Mouse (Mus musculus) spleen, adult 18-20 months (tissue): ENCODE data around the gene Arhgap24.

Experiments
- DNase-seq, 2 experiments: peaks; one replicate each; pipeline ENCODE4 v3.0.0; 2022; ENCODE audit warnings: mixed read lengths in 2 of 2

The Arhgap24 gene

DNA sequence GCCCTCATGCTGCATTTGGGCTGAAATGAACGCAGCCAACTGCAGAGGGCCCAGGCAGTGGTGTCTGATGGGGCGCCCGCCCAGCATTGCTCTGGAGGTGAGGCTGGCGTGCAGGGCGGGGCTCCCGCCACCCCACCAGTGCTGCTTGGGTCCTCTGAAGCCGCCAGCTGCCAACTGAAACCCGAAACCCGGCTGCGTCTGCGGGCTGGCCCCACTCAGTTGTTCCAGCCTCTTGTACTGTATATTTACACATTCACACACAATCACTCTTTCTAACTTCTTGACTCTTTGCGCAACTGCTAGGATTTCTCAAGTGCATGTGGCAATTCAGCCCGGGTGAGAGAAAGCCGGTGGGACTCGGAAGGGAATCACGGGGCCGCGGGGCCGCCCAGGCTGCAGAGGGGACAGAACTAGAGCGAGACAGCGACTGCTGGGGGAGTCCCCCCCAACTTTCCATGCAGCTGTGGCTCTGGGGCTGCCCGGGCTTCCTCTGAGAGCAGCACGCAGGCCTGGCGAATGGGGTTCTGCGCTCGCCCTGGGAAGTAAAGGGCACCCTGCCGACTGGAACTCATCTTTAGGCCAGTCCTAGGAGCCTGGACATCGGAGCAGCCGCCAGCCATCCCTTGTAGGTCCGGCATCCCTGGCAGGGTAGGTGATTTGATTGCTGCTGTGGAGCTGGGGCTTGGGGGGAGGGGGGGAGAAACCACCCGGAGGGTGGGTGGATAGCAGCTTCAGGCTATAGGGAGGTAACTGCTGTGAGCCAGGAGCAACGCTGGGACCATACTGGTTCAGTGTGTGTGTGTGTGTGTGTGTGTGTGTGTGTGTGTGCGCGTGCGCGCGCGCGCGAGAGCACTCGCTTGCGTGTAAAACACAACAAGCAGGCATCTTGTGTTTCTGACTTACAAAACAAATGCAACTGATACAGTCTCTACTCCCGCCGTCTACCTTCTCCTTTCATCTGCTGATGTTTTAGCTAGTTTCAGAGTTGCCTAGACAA, at the start of gene Arhgap24:
Gene Arhgap24 (plus strand): TSS at position 177 of the 997 bp plus-strand sequence.
- DNase-seq, result peak; percentile 73 to 74

DNA sequence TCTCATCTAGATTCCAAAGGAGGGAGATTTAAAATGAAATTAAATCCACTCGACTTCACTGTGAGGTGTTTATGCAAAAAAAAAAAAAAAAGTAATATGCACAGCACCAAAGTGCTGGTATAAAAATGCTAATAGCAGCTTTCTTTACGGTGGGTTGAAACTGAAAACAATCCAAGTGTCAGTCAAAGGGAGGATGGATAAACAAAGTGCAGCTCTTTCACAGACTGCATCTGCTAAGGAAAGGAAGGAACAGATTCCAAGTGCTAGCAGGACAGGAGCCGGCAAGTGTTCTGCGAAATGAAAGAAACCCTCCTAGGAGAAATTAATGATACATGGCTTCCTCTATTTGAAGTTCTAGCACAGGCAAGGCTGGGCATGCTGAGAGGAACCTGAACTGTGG, 47.0 kb upstream of the Arhgap24 start:
- DNase-seq, result no peak

DNA sequence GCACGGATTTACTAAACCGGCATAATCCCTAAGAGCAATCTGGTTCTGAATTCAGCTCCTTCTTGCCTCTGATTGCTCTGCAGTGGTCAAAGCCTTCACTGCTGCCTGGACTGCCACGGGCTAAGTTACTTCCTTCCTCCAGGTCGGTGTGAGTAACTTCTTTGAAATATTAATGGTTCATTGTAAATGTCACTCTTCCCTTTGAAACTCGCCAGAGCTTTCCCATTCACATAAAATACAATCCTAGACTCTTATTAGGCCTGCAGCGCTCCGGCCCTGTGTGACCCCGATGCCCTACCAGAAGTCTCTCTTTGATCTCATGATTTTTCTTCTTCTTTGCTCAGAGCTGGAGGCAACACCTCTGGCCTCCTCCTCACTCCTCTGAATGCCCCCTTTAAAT, 44.6 kb upstream of the Arhgap24 start:
- DNase-seq, result no peak

DNA sequence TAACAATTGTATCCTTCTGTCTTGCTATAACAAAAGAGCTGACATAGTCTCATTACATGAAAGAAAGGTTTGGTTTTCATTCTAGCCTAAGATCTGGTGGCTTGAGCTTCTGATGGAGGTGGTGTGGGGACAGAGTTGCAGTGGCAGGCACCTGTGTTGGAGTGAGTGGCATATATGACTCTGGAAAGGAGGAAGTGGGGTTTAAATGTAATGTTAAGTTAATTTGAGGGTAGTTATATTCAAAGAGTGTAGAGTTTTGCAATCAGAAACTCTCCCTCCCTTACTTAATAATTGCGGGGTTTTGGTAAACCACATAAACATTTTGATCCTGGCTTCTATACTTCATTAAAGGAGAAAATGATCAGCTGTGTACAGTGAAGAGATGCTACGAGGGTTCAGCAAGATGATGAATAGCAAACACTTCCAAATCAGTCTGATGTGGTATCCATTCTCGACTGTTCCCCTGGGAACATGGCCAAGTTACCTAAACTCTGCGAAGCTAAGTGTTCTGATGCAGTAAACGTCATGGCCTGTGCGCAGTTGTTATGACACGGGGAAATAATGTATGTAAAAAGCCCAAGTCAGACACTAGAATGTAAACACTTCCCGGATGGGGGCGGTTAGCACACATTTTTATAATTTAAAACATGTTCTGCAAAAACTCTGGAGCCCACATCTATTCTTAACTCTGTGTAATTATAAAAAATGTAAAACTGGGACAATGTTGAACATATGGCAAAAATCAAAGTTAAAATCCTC, 41.9 kb upstream of the Arhgap24 start:
- no peak for DNase-seq

DNA sequence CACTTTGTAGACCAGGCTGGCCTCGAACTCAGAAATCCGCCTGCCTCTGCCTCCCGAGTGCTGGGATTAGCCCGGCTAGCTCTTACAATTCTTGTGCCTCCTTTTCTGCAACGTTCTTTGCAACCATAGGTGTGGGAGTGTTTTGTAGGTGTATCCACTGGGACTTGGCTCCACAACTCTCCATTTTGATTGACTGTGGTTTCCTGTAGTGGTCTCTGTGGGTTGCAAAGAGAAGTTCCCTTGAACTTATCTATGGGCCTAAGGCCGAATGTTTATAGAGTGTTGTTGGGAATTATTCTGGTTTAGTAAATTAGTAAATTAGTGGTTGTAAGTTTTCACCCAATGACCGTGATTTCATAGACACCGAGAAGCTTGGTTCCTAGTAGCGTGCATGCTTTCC, 33.8 kb upstream of the Arhgap24 start:
- DNase-seq, result no peak

DNA sequence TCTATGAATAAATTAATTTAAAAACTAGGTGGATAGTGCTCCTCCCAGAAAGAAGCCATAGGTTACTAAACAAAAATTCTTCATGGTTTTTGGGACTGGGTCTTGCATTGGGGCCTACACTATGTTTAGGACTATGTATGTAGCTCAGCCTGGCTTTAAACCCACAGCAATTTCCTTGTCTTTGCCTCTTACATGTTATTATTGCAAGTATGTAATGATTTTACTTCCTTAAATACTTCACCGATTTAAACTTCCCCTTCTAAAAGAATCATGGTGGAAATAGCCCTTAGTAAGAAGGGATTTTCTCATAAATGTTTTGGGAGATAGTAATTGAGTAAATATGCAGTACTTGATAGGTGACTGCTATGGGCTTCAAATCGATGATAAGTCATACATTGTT, 30.3 kb upstream of the Arhgap24 start:
- no peak for DNase-seq

DNA sequence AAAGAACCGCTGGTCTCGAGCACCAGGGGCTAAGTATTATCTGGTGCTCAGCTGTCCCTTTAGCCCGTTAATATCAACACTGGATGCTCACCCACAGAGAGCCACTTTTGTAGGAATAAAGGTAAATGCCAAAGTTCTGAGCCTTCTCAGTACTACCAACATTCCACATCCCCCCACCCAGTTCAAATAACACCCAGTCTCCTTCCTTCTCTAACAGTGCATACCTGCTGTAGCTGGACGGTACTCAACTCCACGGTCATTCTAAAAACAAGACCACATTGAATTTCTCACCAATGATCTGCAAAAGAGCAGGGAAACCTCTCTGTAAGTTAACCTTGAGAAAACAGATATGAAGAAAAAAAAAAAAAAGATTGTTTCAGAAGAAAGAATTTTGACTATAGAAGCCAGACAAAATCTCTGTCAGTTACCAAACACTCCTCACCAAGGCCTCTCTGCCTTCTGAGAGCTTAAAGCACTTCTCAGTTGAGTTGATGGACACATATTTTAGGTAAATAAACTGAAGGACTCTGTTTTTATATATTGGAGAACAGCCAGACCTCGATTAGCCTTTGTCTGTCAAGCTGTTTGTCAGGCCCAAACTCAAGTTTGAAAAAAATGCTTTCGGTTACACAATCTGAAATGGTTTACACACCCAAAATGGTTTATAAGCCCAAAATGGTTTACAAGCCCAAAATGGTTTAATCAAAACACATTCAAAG, 29.0 kb upstream of the Arhgap24 start:
- no peak for DNase-seq

DNA sequence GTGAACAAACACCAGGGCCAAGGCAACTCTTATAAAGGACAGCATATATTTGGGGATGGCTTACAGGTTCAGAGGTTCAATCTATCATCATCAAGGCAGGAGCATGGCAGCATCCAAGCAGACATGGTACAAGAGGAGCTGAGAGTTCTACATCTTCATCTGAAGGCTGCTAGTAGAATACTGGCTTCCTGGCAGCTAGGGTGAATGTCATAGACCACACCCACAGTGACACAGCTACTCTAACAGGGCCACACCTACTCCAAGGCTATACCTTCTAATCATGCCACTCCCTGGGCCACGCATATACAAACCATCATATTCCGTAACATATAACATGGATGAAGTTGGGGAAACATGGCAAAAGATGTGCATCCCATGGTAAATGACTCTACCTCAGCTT, 27.9 kb upstream of the Arhgap24 start:
- DNase-seq, result no peak

DNA sequence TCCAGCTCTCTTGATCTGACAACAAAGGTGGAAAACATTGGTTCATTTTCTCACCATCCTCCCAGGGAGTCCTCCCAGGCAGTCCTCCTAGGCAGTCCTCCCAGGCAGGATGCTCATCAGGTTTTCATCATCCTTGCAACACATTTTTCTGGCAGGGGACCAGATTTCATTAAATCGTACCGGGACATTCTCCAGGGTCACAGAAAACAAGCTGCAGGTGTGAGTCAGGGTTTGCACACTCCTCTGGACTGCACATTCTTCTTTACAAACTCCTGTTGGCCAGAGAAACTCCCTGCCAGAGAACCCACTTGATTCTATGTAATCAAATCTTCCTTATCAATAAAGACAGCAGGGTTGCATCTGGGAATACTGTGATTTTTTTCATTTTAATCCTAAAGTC, 25.9 kb upstream of the Arhgap24 start:
- DNase-seq, result no peak

DNA sequence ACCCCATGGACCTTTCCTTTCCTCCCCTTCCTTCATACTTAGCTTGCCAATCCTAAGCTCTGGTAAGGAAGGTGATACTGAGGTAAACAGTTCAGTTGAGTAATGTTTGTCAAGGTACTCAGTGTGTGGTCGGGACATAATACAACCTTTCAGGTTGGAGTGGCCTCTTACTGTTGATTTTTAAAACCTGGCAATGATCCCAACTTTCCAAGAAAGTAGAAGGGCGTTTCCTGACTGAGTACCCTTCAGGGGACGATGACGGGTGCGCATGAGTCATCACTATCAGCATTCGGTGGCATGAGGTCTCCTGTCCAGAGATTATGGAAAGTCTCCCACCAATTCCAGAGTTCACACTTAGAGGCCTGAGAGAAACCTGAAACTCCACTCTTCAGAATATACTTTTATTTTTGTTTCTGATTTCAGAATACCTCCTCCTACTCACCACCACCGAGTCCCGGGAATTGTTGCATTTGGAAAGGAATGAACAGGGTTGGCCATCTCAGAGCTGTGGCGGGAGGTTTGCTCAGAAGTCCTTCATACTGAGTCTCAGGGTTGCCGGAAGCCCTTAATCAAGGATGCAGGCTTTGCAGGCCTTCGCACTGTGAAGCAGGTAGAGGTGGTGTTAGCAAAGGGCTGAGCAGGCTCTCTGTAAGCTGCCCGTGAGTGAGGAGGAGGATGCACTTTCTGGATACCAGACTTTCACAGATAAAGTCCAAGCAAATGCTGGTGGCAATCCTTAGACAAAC, 20.6 kb upstream of the Arhgap24 start:
- DNase-seq, result no peak

DNA sequence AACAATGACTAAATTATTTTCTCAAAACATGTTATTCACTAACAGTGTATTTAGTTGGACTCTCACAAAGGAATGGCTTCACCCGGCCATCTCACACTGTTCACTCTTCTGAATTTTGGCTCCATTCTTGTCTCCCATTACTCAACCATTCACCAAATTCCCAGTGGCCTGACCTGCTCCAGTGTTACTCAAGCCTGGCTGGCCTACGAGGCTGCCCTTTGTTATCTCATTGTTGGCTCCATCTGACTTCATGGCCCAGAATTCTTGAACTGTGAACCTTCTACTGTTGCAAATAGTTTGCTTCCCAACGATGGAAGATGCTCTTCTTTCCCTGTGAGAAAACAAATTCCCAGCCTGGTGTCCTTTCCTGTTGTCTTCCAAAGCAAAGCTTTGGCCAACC, 18.2 kb upstream of the Arhgap24 start:
- DNase-seq, result no peak

DNA sequence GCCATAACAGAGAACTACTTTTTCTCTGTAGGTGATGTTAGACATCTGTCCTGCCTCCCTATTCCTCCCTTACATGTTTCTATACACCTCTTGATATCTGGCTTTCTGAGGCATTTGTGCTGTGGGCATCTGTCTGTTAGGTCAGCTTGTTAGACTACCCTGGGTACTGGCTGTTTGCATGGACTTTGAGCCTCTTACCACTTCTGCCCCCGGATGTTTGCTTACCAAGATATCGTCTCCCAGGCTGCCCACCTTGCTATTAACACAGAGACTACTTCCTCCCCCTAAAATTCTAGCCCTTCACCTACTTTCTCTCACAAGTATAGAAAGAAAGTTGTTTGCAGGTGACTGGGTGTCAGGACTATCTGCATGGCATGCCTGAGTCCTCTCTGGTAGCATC, 15.8 kb upstream of the Arhgap24 start:
- no peak for DNase-seq

DNA sequence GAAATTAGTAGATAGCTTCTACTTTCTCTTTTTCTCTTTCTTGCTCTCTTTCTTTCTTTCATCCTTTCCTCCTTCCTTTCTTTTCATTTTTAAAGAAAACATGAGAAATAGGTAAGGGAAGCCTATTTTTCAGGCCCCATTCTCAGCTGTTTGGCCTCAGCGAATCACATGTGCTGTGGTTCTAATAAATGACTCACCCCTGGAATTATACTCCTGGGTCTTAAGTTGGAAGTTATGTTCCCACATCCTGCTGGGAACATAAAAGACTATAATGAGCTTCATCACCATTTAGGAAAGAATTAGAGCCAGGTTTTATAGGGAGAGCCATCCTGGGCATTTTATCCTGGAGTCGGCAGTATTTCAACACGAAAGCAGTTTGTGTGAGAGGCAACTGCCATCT, 12.9 kb upstream of the Arhgap24 start:
- DNase-seq, result no peak

DNA sequence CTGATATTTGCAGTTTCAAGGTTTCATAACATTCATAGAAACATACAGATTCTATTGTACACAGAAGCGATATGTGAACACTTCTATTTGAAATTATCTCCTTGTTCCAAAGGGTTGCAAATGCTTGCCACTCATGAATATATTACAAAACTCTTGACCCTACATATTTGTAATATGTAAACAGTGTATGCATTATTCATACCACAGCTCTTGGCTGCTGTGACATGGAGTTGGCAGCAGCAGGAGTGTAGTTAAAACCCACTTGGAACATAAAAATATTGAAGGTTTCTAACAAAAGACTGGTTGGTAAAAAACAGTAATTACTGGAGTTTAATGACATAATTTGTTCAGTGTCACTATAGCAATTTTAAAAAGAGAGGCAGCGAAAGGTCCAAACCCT, 10.9 kb upstream of the Arhgap24 start:
- DNase-seq, result no peak

DNA sequence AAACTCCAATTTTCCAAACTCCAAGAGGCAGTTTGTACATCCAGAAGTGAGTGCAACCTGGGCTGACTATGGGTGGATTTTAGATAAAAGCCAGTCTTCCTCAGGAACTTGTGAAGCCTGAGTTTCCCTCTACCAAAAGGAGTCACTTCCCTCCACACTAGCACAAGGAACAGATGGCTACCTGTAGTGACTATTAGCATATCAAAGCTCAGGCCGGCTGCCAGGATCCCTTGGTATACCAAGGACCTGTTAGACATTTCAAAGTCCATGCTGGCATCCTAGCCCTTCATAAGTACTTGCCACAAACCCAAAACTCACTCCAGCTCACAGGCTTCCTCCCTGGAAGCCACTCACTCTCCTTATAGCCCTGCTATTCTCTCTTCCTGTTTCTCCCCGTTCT, 3.1 kb upstream of the Arhgap24 start:
- DNase-seq, result no peak

DNA sequence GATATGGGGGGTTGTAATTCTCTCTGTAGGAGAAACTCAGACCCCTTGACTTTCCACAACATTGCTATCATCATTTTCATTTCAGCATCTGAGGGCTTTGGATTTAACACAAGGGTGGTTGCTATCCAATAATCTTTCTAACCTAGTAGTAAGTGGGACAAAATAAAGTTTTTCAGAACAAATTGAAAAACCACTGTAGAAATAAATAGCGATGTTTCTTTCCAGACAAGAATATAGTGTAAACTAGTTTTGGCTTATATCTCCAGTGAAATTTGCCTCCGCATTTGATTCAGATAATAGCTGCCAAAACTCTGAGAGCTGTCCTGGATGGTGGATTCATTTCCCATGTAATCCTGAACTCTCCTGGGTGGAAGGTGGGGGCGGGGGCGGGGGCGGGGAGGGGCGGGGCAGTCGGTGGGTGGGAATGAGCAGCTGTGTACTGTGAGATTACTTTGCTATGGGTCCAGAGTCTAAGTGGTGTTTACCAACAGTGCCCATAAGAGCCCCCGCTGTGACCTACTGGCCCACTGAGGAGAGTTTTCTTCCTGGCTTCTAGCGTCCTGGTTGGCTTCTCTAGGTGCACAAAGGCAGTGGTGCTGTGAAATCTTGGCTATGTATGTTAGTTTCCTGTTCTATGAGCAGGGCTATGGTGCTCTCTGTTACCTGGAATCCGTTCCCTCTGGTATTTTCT, 2.2 kb downstream of the Arhgap24 start:
- no peak for DNase-seq

DNA sequence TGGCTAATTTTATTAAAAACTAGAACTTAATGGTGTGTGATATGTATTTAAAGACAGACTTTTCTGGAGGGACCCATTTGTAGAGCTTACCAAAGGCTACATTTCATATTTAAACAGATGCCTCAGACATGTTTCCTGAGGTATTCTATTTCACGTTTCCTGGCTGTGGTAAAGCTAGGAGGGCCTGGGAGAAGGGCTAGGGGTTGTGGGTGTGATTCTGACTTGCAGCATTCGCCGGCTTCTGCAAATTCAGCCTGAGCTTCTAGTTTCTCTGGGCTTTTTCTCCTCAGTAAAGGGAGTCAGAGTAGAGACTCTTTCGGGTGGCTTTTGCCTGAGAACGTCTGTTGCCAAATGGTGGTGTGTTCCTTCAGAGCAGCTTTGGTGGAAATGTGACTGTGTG, 10.4 kb downstream of the Arhgap24 start:
- DNase-seq, result no peak

DNA sequence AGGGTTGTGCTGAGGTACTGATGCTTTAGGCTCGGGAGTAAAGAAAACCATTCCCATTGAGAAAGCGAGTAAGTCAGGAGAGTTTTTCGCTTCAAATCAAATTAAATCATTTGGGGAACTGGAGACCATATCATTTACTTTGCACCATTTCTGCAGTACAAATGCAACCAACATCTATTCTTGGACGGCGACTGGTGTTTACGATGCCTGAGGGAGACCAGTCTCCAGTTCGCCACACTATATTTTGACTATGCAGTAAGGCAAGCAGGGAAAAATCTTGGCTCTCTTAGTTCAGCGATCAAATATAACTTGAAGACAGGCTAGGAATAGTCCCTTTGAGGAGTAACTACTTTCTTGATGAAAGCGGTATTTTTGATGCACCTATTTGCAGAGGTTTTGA, 11.0 kb downstream of the Arhgap24 start:
- no peak for DNase-seq

DNA sequence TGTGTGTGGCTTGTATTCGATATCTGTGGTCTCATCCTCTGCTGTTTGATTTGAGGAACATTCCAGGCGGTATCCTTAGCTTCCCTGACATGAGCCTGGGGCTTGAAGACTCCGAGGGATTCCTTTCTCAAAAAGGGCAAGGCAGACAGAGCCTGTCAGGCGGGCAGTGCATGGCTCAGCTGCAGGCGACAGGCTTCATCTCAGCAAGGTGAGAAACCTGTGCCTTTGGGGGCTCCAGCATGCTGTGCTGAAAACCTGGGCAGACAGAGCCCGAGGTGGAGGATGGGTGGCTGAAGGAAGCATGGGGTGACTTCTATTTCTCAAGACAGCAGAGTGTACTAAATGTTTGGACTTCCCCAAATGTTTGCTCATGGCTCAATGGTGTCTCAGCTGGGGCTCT, 13.6 kb downstream of the Arhgap24 start:
- DNase-seq, result no peak

DNA sequence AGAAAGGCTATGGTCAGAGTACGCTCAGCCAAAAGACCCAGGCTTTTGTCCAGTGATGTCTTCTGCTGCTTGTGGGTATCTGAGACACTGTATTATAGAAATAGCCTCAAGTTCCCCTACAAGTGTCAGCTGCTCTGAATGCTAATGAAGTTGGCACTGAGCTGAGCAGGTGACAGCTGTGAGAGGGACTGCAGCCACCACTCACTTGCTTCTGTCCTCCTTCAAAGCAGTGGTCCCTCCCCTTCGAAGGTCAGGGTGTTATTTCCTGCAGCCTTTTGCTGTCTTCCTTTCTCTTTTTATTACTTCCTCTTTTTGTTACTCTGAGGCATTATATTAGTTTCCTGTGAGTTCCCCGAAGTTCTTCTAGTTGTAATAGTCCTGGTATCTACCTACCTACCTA, 16.0 kb downstream of the Arhgap24 start:
- peak; percentile 29 to 63 for DNase-seq

DNA sequence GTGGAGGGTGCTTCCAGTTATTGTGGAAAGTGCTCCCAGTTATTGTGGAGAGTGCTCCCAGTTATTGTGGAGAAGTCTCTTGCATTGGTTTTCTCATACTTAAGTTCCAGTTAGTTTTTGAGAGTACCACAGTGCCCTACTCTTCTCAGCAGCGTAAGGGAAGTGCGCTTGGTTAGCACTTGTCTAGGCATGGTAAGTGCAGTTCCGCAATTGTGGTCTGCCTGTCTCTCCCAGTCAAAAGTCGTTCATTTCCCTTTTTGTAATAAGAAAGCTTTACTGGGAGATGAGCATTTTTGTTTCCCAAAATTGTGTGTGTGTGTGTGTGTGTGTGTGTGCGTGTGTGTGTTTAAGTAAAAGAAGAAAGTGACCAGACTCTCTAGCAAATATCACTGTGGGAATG, 17.6 kb downstream of the Arhgap24 start:
- peak; percentile 23 to 36 for DNase-seq

DNA sequence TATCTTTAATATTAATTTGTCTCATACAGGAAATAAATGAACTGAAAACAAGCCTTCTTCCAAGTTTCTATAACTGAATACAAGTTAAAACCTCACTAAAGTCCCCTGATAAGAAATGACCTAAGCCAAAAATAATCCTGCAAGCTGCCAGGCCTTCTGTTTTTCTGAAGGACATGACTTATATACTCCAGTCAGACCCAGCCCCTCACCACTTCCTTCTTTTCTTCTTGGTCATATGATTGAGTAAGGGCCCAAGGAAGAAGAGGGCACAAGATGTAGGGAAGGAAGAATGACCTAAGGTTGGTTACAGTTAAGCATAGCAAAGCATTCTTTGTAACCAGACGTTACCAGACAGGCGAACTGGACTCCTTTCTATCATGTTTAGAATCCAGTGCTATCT, 21.1 kb downstream of the Arhgap24 start:
- no peak for DNase-seq
